Mouse (Mus musculus) CH12.LX (cell line): ENCODE data around the gene Mroh7. TPM values are rescaled to one million over a fixed set of nuclear protein-coding genes. Genes with fewer than 3 reads are reported as not detected.

Source experiments
- DNase-seq: peaks from one replicate; pipeline ENCODE4 v3.0.0-alpha.2; 2013; ENCODE audit errors: extremely low read depth
- H3K27ac ChIP-seq: 2 replicates; pipeline ENCODE4 v1.5.1; 2012; ENCODE audit warnings: low read depth, mild to moderate bottlenecking, control low read depth, moderate library complexity; ENCODE audit not compliant: insufficient read depth
- H3K27me3 ChIP-seq: replicated peaks from 2 replicates; pipeline ENCODE3; 2012; ENCODE audit warnings: inconsistent platforms
- H3K36me3 ChIP-seq, 2 experiments: replicated peaks in 1 of 2; 2 replicates each; pipeline versions ENCODE3 to v1.6.1; 2012; ENCODE audit warnings: inconsistent platforms in 1 of 2, low read length in 1 of 2, mild to moderate bottlenecking in 1 of 2, mixed read lengths in 1 of 2, moderate library complexity in 1 of 2; ENCODE audit not compliant: control insufficient read depth in 1 of 2, insufficient read depth in 1 of 2
- H3K4me1 ChIP-seq, 2 experiments: 2 replicates each; pipeline ENCODE4 v1.6.1; 2012; ENCODE audit warnings: inconsistent platforms in 1 of 2, moderate library complexity in 1 of 2; ENCODE audit not compliant: insufficient read depth in 2 of 2, control insufficient read depth in 1 of 2
- H3K4me2 ChIP-seq: 2 replicates; pipeline ENCODE4 v1.6.1; 2012; ENCODE audit warnings: low read depth, mild to moderate bottlenecking, control low read depth; ENCODE audit not compliant: poor library complexity, insufficient read depth, severe bottlenecking
- H3K4me3 ChIP-seq, 3 experiments: fragments of 150-350 bp in 1 of 3; sonication (generic) in 1 of 3; replicated peaks in 1 of 3; 2 replicates each; pipeline versions ENCODE3 to v1.5.1; 2011 to 2012; ENCODE audit warnings: low read depth in 2 of 3, low read length in 2 of 3, mild to moderate bottlenecking in 2 of 3, moderate library complexity in 2 of 3, control low read depth in 1 of 3, improper control_type of control experiment in 1 of 3, inconsistent platforms in 1 of 3, mixed read lengths in 1 of 3; ENCODE audit not compliant: poor library complexity in 1 of 3
- H3K79me2 ChIP-seq: replicated peaks from 2 replicates; pipeline ENCODE4 v1.6.1; 2012; ENCODE audit warnings: mild to moderate bottlenecking, moderate library complexity; ENCODE audit not compliant: control insufficient read depth, poor library complexity, insufficient read depth, severe bottlenecking; ENCODE audit errors: extremely low read depth
- H3K9ac ChIP-seq: 2 replicates; pipeline ENCODE4 v1.6.1; 2012; ENCODE audit warnings: low read depth, mild to moderate bottlenecking, control low read depth, moderate library complexity; ENCODE audit not compliant: insufficient read depth
- H3K9me3 ChIP-seq: replicated peaks from 2 replicates; pipeline ENCODE3; 2012; ENCODE audit warnings: low read length, inconsistent platforms, mixed read lengths
- CHD1 ChIP-seq: IDR thresholded peaks from 2 replicates; pipeline ENCODE4 v1.6.1; 2012; ENCODE audit warnings: low read depth, low read length, improper control_type of control experiment, inconsistent platforms
- CTCF ChIP-seq, 2 experiments: IDR thresholded peaks in 1 of 2; conservative IDR thresholded peaks in 1 of 2; 2 replicates each; pipeline ENCODE4 v1.5.1; 2011 to 2012; ENCODE audit warnings: low read depth in 2 of 2, low read length in 2 of 2, improper control_type of control experiment in 1 of 2, inconsistent platforms in 1 of 2, mild to moderate bottlenecking in 1 of 2, moderate library complexity in 1 of 2
- ELF1 ChIP-seq: IDR thresholded peaks from 2 replicates; pipeline ENCODE4 v1.6.1; 2014; ENCODE audit warnings: low read depth, mild to moderate bottlenecking, inconsistent platforms, low read length, improper control_type of control experiment
- ETS1 ChIP-seq: conservative IDR thresholded peaks from 2 replicates; pipeline ENCODE4 v1.6.1; 2012; ENCODE audit warnings: low read depth, mild to moderate bottlenecking, inconsistent platforms, low read length, improper control_type of control experiment, moderate library complexity
- HCFC1 ChIP-seq: IDR thresholded peaks from 2 replicates; pipeline ENCODE4 v1.6.1; 2012; ENCODE audit warnings: low read depth, mild to moderate bottlenecking, inconsistent platforms, low read length, improper control_type of control experiment
- IRF4 ChIP-seq: IDR thresholded peaks from 2 replicates; pipeline ENCODE4 v1.6.1; 2014; ENCODE audit warnings: low read depth, mild to moderate bottlenecking, inconsistent platforms, low read length, improper control_type of control experiment
- MAX ChIP-seq: IDR thresholded peaks from 2 replicates; pipeline ENCODE4 v1.6.1; 2011; ENCODE audit warnings: low read length, improper control_type of control experiment
- MAZ ChIP-seq: IDR thresholded peaks from 2 replicates; pipeline ENCODE4 v1.6.1; 2012; ENCODE audit warnings: low read depth, mild to moderate bottlenecking, inconsistent platforms, low read length, improper control_type of control experiment, moderate library complexity
- MEF2A ChIP-seq: IDR thresholded peaks from 2 replicates; pipeline ENCODE4 v1.6.1; 2014; ENCODE audit warnings: low read depth, mild to moderate bottlenecking, inconsistent platforms, low read length, improper control_type of control experiment, borderline replicate concordance
- MXI1 ChIP-seq: IDR thresholded peaks from 2 replicates; pipeline ENCODE4 v1.6.1; 2011; ENCODE audit warnings: mild to moderate bottlenecking, low read depth, low read length, improper control_type of control experiment
- MYC ChIP-seq: IDR thresholded peaks from 2 replicates; pipeline ENCODE4 v1.6.1; 2011; ENCODE audit warnings: low read depth, mild to moderate bottlenecking, improper control_type of control experiment, low read length
- NELFE ChIP-seq: IDR thresholded peaks from 2 replicates; pipeline ENCODE4 v1.6.1; 2011; ENCODE audit warnings: low read depth, low read length, improper control_type of control experiment
- NRF1 ChIP-seq: IDR thresholded peaks from 2 replicates; pipeline ENCODE4 v1.6.1; 2014; ENCODE audit warnings: low read depth, mild to moderate bottlenecking, inconsistent platforms, low read length, improper control_type of control experiment, moderate library complexity
- PAX5 ChIP-seq: IDR thresholded peaks from 2 replicates; pipeline ENCODE4 v1.6.1; 2012; ENCODE audit warnings: low read length, inconsistent platforms, mixed read lengths
- POLR2A ChIP-seq: IDR thresholded peaks from 2 replicates; pipeline ENCODE4 v1.6.1; 2011; ENCODE audit warnings: low read depth, mild to moderate bottlenecking, improper control_type of control experiment, low read length
- RAD21 ChIP-seq: IDR thresholded peaks from 2 replicates; pipeline ENCODE4 v1.6.1; 2011; ENCODE audit warnings: low read depth, mild to moderate bottlenecking, low read length, improper control_type of control experiment, moderate library complexity
- SIN3A ChIP-seq: IDR thresholded peaks from 2 replicates; pipeline ENCODE4 v1.6.1; 2012; ENCODE audit warnings: low read length, improper control_type of control experiment, inconsistent platforms
- SMC3 ChIP-seq: IDR thresholded peaks from 2 replicates; pipeline ENCODE4 v1.6.1; 2011; ENCODE audit warnings: low read depth, low read length, improper control_type of control experiment
- TBP ChIP-seq: conservative IDR thresholded peaks from 2 replicates; pipeline ENCODE4 v1.6.1; 2011; ENCODE audit warnings: low read depth, low read length, improper control_type of control experiment
- TCF12 ChIP-seq: IDR thresholded peaks from 2 replicates; pipeline ENCODE4 v1.6.1; 2014; ENCODE audit warnings: low read depth, mild to moderate bottlenecking, inconsistent platforms, low read length, improper control_type of control experiment
- UBTF ChIP-seq: IDR thresholded peaks from 2 replicates; pipeline ENCODE4 v1.6.1; 2012; ENCODE audit warnings: low read depth, mild to moderate bottlenecking, inconsistent platforms, low read length, improper control_type of control experiment, moderate library complexity
- USF1 ChIP-seq: IDR thresholded peaks from 2 replicates; pipeline ENCODE4 v1.6.1; 2014; ENCODE audit warnings: low read depth, mild to moderate bottlenecking, inconsistent platforms, low read length, improper control_type of control experiment
- ZC3H11A ChIP-seq: IDR thresholded peaks from 2 replicates; pipeline ENCODE4 v1.6.1; 2012; ENCODE audit warnings: low read depth, mild to moderate bottlenecking, inconsistent platforms, low read length, improper control_type of control experiment
- ZKSCAN1 ChIP-seq: IDR thresholded peaks from 2 replicates; pipeline ENCODE4 v1.6.1; 2012; ENCODE audit warnings: low read depth, inconsistent platforms, low read length, improper control_type of control experiment, borderline replicate concordance
- ZMIZ1 ChIP-seq: IDR thresholded peaks from 2 replicates; pipeline ENCODE4 v1.6.1; 2012; ENCODE audit warnings: low read depth, mild to moderate bottlenecking, inconsistent platforms, low read length, improper control_type of control experiment
- ZNF384 ChIP-seq: IDR thresholded peaks from 2 replicates; pipeline ENCODE4 v1.6.1; 2012; ENCODE audit warnings: low read depth, low read length, improper control_type of control experiment, inconsistent platforms
- dilution Hi-C: fragments of 300-500 bp; cut with MboI; formaldehyde crosslinking; loops from 2 replicates; pipeline ENCODE4 v1.14.3; 2020; ENCODE audit warnings: low sequenced_read_pairs; ENCODE audit not compliant: extremely low pct_unique_long_range_greater_than_20kb, extremely low pct_ligation_motif_present
- in situ Hi-C: fragments of 300-500 bp; cut with MboI; formaldehyde crosslinking; loops from 3 replicates; pipeline ENCODE4 v1.14.3; 2019; ENCODE audit warnings: low sequenced_read_pairs, low pct_ligation_motif_present, low pct_unique_long_range_greater_than_20kb, mixed read lengths
- polyA plus RNA-seq: library from polyadenylated mRNA; unstranded; fragments of >175 nt; gene quantifications from 2 replicates; pipeline ENCODE4 v1.2.1, GENCODE M21; 2012; ENCODE audit warnings: low read depth; ENCODE audit not compliant: insufficient read length
- total RNA-seq, 2 experiments: library from RNA; depleted of rRNA; stranded (reverse); fragments of 300-350 nt in 1 of 2; fragments of >200 nt in 1 of 2; gene quantifications; 2 replicates each; pipeline ENCODE4 v1.2.3; 2012 to 2014

Gene Mroh7
- total and polyA plus RNA-seq, 3 experiments: not detected

- Histone ChIP-seq H3K4me2 (peak overlapping the region; percentile 54; the same call in 1 of the 2 replicates), H3K4me1 (no peaks in the 10 kb centered on the region), H3K4me3 (no peak overlapping the region), H3K36me3 (no peaks in the 10 kb centered on the region), H3K27me3 (peaks cover 74% of the 10 kb centered on the region), H3K79me2 (no peaks in the 10 kb centered on the region), H3K9me3 (no peaks in the 10 kb centered on the region), H3K9ac (no peak overlapping the region), H3K27ac (no peak overlapping the region)
- dilution Hi-C loops (no loop called here), in situ Hi-C loops (loop anchor here (5.0 kb wide), 1 partner anchor 81 kb away; no protein-coding TSS in a partner anchor)
- peak; percentile 69 for DNase-seq
- TF ChIP-seq ZC3H11A (peak; percentile 81), ZKSCAN1 (no peak), MYC (no peak), HCFC1 (no peak; the same call in 1 of the 2 replicates), ELF1 (peak; percentile 39; the same call in 1 of the 2 replicates), PAX5 (no peak), SIN3A (no peak), RAD21 (peak; percentile 96), CHD1 (no peak), NRF1 (no peak), ZMIZ1 (no peak), MAX (0 out of 2 replicates have a peak, but pooled peaks have one; percentile 45), POLR2A (no peak), SMC3 (peak; percentile 94), ETS1 (no peak), CTCF (conservative IDR thresholded peaks at IDR 0.05 in 1 of 2, IDR thresholded peaks at IDR 0.05 in 1 of 2; ENCODE audit: low read depth in 2 of 2, low read length in 2 of 2) (peak; percentile 97), MXI1 (no peak), USF1 (no peak), TBP (no peak), MEF2A (no peak), NELFE (no peak), ZNF384 (no peak), IRF4 (0 out of 2 replicates have a peak, but pooled peaks have one; percentile 9), UBTF (no peak), MAZ (0 out of 2 replicates have a peak, but pooled peaks have one; percentile 29), TCF12 (0 out of 2 replicates have a peak, but pooled peaks have one; percentile 34)
These were observed 22.3 kb downstream of the Mroh7 start for GRCm38 (mm10) chr4:106708408-106708807.
